Mouse (Mus musculus): ENCODE measurements at regions not wholly inside any gene's neighbourhood (a gene's known extent, or its start where the extent isn't known, plus 50 kb on each side); places are given as distances from the start of the nearest gene placed in this dataset.

DNA sequence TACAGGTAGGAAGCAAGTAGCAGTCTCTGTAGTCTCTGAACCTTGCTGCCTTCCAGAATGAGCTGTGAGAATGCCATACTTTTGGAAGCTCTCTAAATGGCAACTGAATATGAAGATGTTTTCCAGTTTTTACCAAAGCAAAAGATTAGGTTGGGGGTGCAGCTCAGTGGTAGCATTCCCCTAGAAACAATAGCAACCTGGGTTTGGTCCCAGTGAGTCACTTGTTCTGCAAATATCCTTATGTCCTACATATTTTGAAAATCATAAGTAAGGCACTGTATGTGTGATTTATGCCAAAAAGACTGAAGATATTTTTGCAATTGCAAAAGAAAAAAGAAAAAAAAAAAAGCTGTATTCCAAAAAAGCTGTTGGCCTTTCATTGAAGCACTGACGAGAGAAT lies 118.6 kb upstream of the Car8 start:
- Histone ChIP-seq H3K36me3 (replicated peaks in 1 of 2; ENCODE audit: control insufficient read depth in 1 of 2, insufficient read depth in 1 of 2, low read length in 1 of 2) (no peaks in the 10 kb centered on the region), H3K4me1 (ENCODE audit: control insufficient read depth in 1 of 2, insufficient read depth in 2 of 2) (no peaks in the 10 kb centered on the region), H3K27ac (ENCODE audit: insufficient read depth, low read depth) (no peak overlapping the region), H3K9me3 (replicated peaks; ENCODE audit: low read length) (no peaks in the 10 kb centered on the region), H3K27me3 (replicated peaks) (no peaks in the 10 kb centered on the region), H3K4me2 (ENCODE audit: insufficient read depth, low read depth, poor library complexity, severe bottlenecking) (no peak overlapping the region), H3K79me2 (replicated peaks; ENCODE audit: control insufficient read depth, extremely low read depth, insufficient read depth, poor library complexity, severe bottlenecking) (no peaks in the 10 kb centered on the region), H3K9ac (ENCODE audit: insufficient read depth, low read depth) (no peak overlapping the region), H3K4me3 (replicated peaks in 1 of 3; ENCODE audit: low read depth in 2 of 3, low read length in 2 of 3, poor library complexity in 1 of 3) (no peak overlapping the region)
- DNase-seq (ENCODE audit: extremely low read depth), result no peak
- dilution Hi-C loops (cut with MboI; ENCODE audit: extremely low pct_ligation_motif_present, extremely low pct_unique_long_range_greater_than_20kb, low sequenced_read_pairs), result no loop called here
- in situ Hi-C loops (cut with MboI; ENCODE audit: low pct_ligation_motif_present, low pct_unique_long_range_greater_than_20kb, low sequenced_read_pairs), result loop anchor here (25.0 kb wide), 3 partner anchors 170 to 1795 kb away; no protein-coding TSS in a partner anchor
- TF ChIP-seq ZNF384 (IDR thresholded peaks at IDR 0.05; ENCODE audit: low read depth, low read length) (no peak), PAX5 (IDR thresholded peaks at IDR 0.05; ENCODE audit: low read length) (no peak), CTCF (conservative IDR thresholded peaks at IDR 0.05 in 1 of 2, IDR thresholded peaks at IDR 0.05 in 1 of 2; ENCODE audit: low read depth in 2 of 2, low read length in 2 of 2) (no peak), NRF1 (IDR thresholded peaks at IDR 0.05; ENCODE audit: low read depth, low read length) (no peak), E2F4 (IDR thresholded peaks at IDR 0.05; ENCODE audit: insufficient replicate concordance, low read depth, low read length) (no peak), ZKSCAN1 (IDR thresholded peaks at IDR 0.05; ENCODE audit: borderline replicate concordance, low read depth, low read length) (no peak), JUN (IDR thresholded peaks at IDR 0.05; ENCODE audit: insufficient read depth, low read depth, low read length) (no peak), MAZ (IDR thresholded peaks at IDR 0.05; ENCODE audit: low read depth, low read length) (no peak), POLR2A (IDR thresholded peaks at IDR 0.05; ENCODE audit: low read depth, low read length) (no peak), HCFC1 (IDR thresholded peaks at IDR 0.05; ENCODE audit: low read depth, low read length) (no peak), ETS1 (conservative IDR thresholded peaks at IDR 0.05; ENCODE audit: low read depth, low read length) (no peak), MXI1 (IDR thresholded peaks at IDR 0.05; ENCODE audit: low read depth, low read length) (no peak), BHLHE40 (IDR thresholded peaks at IDR 0.05; ENCODE audit: low read depth, low read length) (no peak), RCOR1 (conservative IDR thresholded peaks at IDR 0.05; ENCODE audit: low read depth, low read length) (no peak), UBTF (IDR thresholded peaks at IDR 0.05; ENCODE audit: low read depth, low read length) (no peak), ELF1 (IDR thresholded peaks at IDR 0.05; ENCODE audit: low read depth, low read length) (no peak)

GRCm38 (mm10) chr4:8341928-8342327 lies 103.1 kb upstream of the Car8 start:
- in situ Hi-C loops (cut with MboI; ENCODE audit: low pct_ligation_motif_present, low pct_unique_long_range_greater_than_20kb, low sequenced_read_pairs) (no loop called here), dilution Hi-C loops (cut with MboI; ENCODE audit: extremely low pct_ligation_motif_present, extremely low pct_unique_long_range_greater_than_20kb, low sequenced_read_pairs) (no loop called here)

More at GRCm38 (mm10) chr4:8341928-8342327, 103.1 kb upstream of the Car8 start:
- Histone ChIP-seq H3K79me2 (replicated peaks; ENCODE audit: control insufficient read depth, extremely low read depth, insufficient read depth, poor library complexity, severe bottlenecking) (no peaks in the 10 kb centered on the region), H3K27me3 (replicated peaks) (no peaks in the 10 kb centered on the region), H3K27ac (ENCODE audit: insufficient read depth, low read depth) (no peak overlapping the region), H3K36me3 (replicated peaks in 1 of 2; ENCODE audit: control insufficient read depth in 1 of 2, insufficient read depth in 1 of 2, low read length in 1 of 2) (no peaks in the 10 kb centered on the region), H3K9me3 (replicated peaks; ENCODE audit: low read length) (no peaks in the 10 kb centered on the region), H3K4me3 (replicated peaks in 1 of 3; ENCODE audit: low read depth in 2 of 3, low read length in 2 of 3, poor library complexity in 1 of 3) (no peak overlapping the region), H3K4me2 (ENCODE audit: insufficient read depth, low read depth, poor library complexity, severe bottlenecking) (no peak overlapping the region), H3K4me1 (ENCODE audit: control insufficient read depth in 1 of 2, insufficient read depth in 2 of 2) (no peaks in the 10 kb centered on the region), H3K9ac (ENCODE audit: insufficient read depth, low read depth) (no peak overlapping the region)
- no peak for TF ChIP-seq SMC3 (IDR thresholded peaks at IDR 0.05; ENCODE audit: low read depth, low read length)
- no peak for TF ChIP-seq USF1 (IDR thresholded peaks at IDR 0.05; ENCODE audit: low read depth, low read length)
- TF ChIP-seq MXI1 (IDR thresholded peaks at IDR 0.05; ENCODE audit: low read depth, low read length), result no peak
- no peak for TF ChIP-seq JUND (conservative IDR thresholded peaks at IDR 0.05; ENCODE audit: low read depth, low read length)
- TF ChIP-seq BHLHE40 (IDR thresholded peaks at IDR 0.05; ENCODE audit: low read depth, low read length), result no peak
- no peak for TF ChIP-seq ETS1 (conservative IDR thresholded peaks at IDR 0.05; ENCODE audit: low read depth, low read length)
- no peak for DNase-seq (ENCODE audit: extremely low read depth)
